Mouse (Mus musculus) liver, adult 2 months (tissue): ENCODE data around the gene P2ry4. TPM values are rescaled to one million over a fixed set of nuclear protein-coding genes. Genes with fewer than 3 reads are reported as not detected.

Source experiments
- DNase-seq: peaks from one replicate; pipeline ENCODE4 v3.0.0-alpha.2; 2011; ENCODE audit warnings: low read depth, low spot score; ENCODE audit errors: extremely low read depth
- H3K27ac ChIP-seq: fragments of 200-500 bp; replicated peaks from 2 replicates; pipeline ENCODE4 v1.5.1; 2012; ENCODE audit warnings: low read depth, mild to moderate bottlenecking, control low read depth, inconsistent platforms, low read length; ENCODE audit not compliant: insufficient read depth
- H3K27me3 ChIP-seq: fragments of 200-500 bp; 2 replicates; pipeline ENCODE4 v1.6.1; 2012; ENCODE audit warnings: mild to moderate bottlenecking, moderate library complexity, low read length, inconsistent platforms; ENCODE audit not compliant: control insufficient read depth, insufficient read depth
- H3K36me3 ChIP-seq: fragments of 200-500 bp; 2 replicates; pipeline ENCODE4 v1.6.1; 2012; ENCODE audit warnings: low read length, inconsistent platforms; ENCODE audit not compliant: control insufficient read depth, insufficient read depth
- H3K4me1 ChIP-seq: fragments of 200-500 bp; 2 replicates; pipeline ENCODE4 v1.6.1; 2011; ENCODE audit warnings: low read length; ENCODE audit not compliant: control insufficient read depth, insufficient read depth
- H3K4me3 ChIP-seq: fragments of 200-500 bp; 2 replicates; pipeline ENCODE4 v1.5.1; 2011; ENCODE audit warnings: low read depth, mild to moderate bottlenecking, control low read depth, low read length, moderate library complexity; ENCODE audit not compliant: insufficient read depth
- H3K79me2 ChIP-seq: fragments of 200-500 bp; 2 replicates; pipeline ENCODE4 v1.6.1; 2012; ENCODE audit warnings: inconsistent platforms, mild to moderate bottlenecking, low read length, moderate library complexity; ENCODE audit not compliant: control insufficient read depth, insufficient read depth
- H3K9ac ChIP-seq: fragments of 200-500 bp; 2 replicates; pipeline ENCODE4 v1.6.1; 2012; ENCODE audit warnings: low read depth, mild to moderate bottlenecking, control low read depth, inconsistent platforms, low read length
- CTCF ChIP-seq: fragments of 200-500 bp; IDR thresholded peaks from 2 replicates; pipeline ENCODE4 v1.5.1; 2011; ENCODE audit warnings: low read depth, low read length, control low read depth
- POLR2A ChIP-seq: fragments of 200-500 bp; IDR thresholded peaks from 2 replicates; pipeline ENCODE4 v1.6.1; 2011; ENCODE audit warnings: low read length, control low read depth; ENCODE audit not compliant: insufficient read depth; ENCODE audit errors: extremely low read depth
- WGBS: fragments of 180-500 bp; shearing (Covaris S2); methylation state at CpG from one replicate; pipeline ENCODE4 v1.1.7; 2018; 5-methylcytosine and 5-hydroxymethylcytosine counted together
- polyA plus RNA-seq: library from polyadenylated mRNA; depleted of rRNA; stranded (reverse); fragments of >200 nt; gene quantifications from 2 replicates; pipeline ENCODE4 v1.2.3, GENCODE M21; 2012; rRNA removed
- total RNA-seq: library from RNA; depleted of rRNA; stranded (reverse); fragments of >200 nt; gene quantifications from 2 replicates; pipeline ENCODE4 v1.2.3, GENCODE M21; 2014; rRNA removed

P2ry4 gene
- total and polyA plus RNA-seq, 2 experiments: 12.2 to 14.7 TPM

GRCm38 (mm10) chrX:100597439-100597838, 2.8 kb upstream of the P2ry4 start:
- peak; percentile 62 for DNase-seq
- H3K79me2 ChIP-seq: no peaks in the 10 kb centered on the region; the same call in 1 of the 2 replicates
- WGBS: 23% methylated on average over 5 of the region's 5 CpGs

DNA sequence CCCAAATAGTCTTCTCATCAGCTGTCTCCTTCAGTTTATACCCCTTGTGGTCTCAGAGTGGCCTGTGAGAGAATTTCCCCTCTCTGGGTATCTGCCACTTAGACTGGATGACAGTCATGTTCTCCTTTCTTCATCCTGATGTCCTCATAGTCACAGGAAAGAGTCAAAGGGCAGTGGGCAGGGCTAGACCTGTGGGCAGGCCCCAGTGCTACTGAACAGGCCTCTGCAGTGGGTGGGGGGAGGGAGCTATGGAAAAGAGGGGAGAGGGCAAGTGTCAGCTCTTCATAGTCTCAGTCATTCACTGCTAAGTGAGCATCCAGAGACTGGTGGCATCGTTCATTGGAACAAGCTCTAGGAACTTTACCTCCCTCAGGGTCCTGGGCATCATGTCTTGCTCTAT, 22.7 kb downstream of the P2ry4 start, which contains the start of gene Awat1:
TSS of gene Awat1 (plus strand) at position 301 of the 400 bp plus-strand sequence.
- H3K4me3 ChIP-seq: no peak within 1 kb of the TSS

More at GRCm38 (mm10) chrX:100597439-100597838, 2.8 kb upstream of the P2ry4 start:
- Histone ChIP-seq H3K27ac (no peak overlapping the region), H3K9ac (no peak overlapping the region), H3K27me3 (no peaks in the 10 kb centered on the region), H3K4me1 (no peaks in the 10 kb centered on the region; the same call in 1 of the 2 replicates), H3K4me3 (no peak overlapping the region), H3K36me3 (no peaks in the 10 kb centered on the region)
- TF ChIP-seq POLR2A (no peak), CTCF (peak; percentile 79)

GRCm38 (mm10) chrX:100565696-100566095, 29.0 kb downstream of the P2ry4 start:
- Histone ChIP-seq H3K4me1 (no peaks in the 10 kb centered on the region), H3K27me3 (no peaks in the 10 kb centered on the region), H3K27ac (no peak overlapping the region), H3K36me3 (no peaks in the 10 kb centered on the region), H3K79me2 (no peaks in the 10 kb centered on the region), H3K9ac (no peak overlapping the region), H3K4me3 (no peak overlapping the region)
- WGBS: 93% methylated on average over 3 of the region's 3 CpGs
- no peak for DNase-seq
- TF ChIP-seq POLR2A (no peak), CTCF (no peak)

More for the DNA sequence above, 22.7 kb downstream of the P2ry4 start, which contains the start of gene Awat1:
- H3K4me1 ChIP-seq: no peaks in the 10 kb centered on the region
- H3K9ac ChIP-seq: no peak within 1 kb of the TSS
- 100% methylated on average over 1 of the region's 1 CpGs for WGBS
- no peak for DNase-seq
- H3K36me3 ChIP-seq: no peaks in the 10 kb centered on the region
- H3K27me3 ChIP-seq: no peaks in the 10 kb centered on the region
- TF ChIP-seq CTCF: no peak
- no peak for TF ChIP-seq POLR2A
- no peaks in the 10 kb centered on the region for H3K79me2 ChIP-seq
- no peak within 1 kb of the TSS for H3K27ac ChIP-seq

DNA sequence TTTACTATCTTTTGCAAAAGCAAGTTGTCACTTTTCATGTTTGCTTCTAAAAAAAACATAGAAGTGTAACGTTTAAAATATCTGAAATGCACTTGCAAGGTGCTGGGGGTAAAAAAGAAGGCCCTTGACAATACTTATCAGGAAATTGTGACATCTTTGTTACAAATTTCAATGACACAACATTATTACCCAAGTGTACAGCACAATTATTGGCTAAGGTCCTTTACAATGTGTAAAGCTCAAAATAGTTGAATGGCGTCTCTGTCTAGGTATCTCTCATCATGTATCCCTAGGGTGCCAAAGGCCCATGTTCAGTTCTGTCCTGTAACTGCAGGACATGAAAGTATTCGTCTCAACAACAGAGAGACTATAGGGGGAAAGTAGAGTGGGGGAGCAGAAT, 38.6 kb downstream of the P2ry4 start:
- no peak overlapping the region for H3K4me3 ChIP-seq
- DNase-seq: no peak
- no peaks in the 10 kb centered on the region for H3K27me3 ChIP-seq
- H3K4me1 ChIP-seq: no peaks in the 10 kb centered on the region
- H3K79me2 ChIP-seq: no peaks in the 10 kb centered on the region
- H3K36me3 ChIP-seq: no peaks in the 10 kb centered on the region
- no peak overlapping the region for H3K9ac ChIP-seq
- TF ChIP-seq POLR2A (no peak), CTCF (no peak)
- WGBS: 81% methylated on average over 3 of the region's 3 CpGs
- H3K27ac ChIP-seq: no peak overlapping the region

Other genes starting within 250 kb of the P2ry4 start
- not detected in 2 replicates for gene Otud6a, start 165.9 kb downstream of the P2ry4 start, total RNA-seq
- gene Otud6a, start 165.9 kb downstream of the P2ry4 start, polyA plus RNA-seq: not detected in 2 replicates
- gene Awat2, start 152.2 kb downstream of the P2ry4 start, total RNA-seq: 1.2 and 1.5 TPM in 2 replicates
- 0.83 and 1.1 TPM in 2 replicates for gene Awat2, start 152.2 kb downstream of the P2ry4 start, polyA plus RNA-seq
- gene Igbp1, start 100.6 kb downstream of the P2ry4 start, total RNA-seq: 52.2 and 63.2 TPM in 2 replicates
- gene Igbp1, start 100.6 kb downstream of the P2ry4 start, polyA plus RNA-seq: 18.5 and 20.4 TPM in 2 replicates
- not detected in 2 replicates for gene Dgat2l6, start 70.0 kb downstream of the P2ry4 start, total RNA-seq
- not detected in 2 replicates for gene Dgat2l6, start 70.0 kb downstream of the P2ry4 start, polyA plus RNA-seq
- gene Awat1, start 22.6 kb downstream of the P2ry4 start, total RNA-seq: not detected in 2 replicates
- not detected in 2 replicates for gene Awat1, start 22.6 kb downstream of the P2ry4 start, polyA plus RNA-seq
- not detected in 2 replicates for gene Arr3, start 10.6 kb upstream of the P2ry4 start, total RNA-seq
- not detected in 2 replicates for gene Arr3, start 10.6 kb upstream of the P2ry4 start, polyA plus RNA-seq
- 0.37 and 0.54 TPM in 2 replicates for gene Kif4, start 30.9 kb upstream of the P2ry4 start, total RNA-seq
- 0.02 TPM in 2 replicates for gene Kif4, start 30.9 kb upstream of the P2ry4 start, polyA plus RNA-seq
- 18.3 and 20.0 TPM in 2 replicates for gene Pdzd11, start 31.7 kb upstream of the P2ry4 start, total RNA-seq
- gene Pdzd11, start 31.7 kb upstream of the P2ry4 start, polyA plus RNA-seq: 10.2 and 13.3 TPM in 2 replicates
- gene Gdpd2, start 135.0 kb upstream of the P2ry4 start, total RNA-seq: not detected in 2 replicates
- gene Gdpd2, start 135.0 kb upstream of the P2ry4 start, polyA plus RNA-seq: not detected in 2 replicates
- gene Dlg3, start 172.9 kb upstream of the P2ry4 start, total RNA-seq: 15.0 and 18.7 TPM in 2 replicates
- 5.0 and 6.2 TPM in 2 replicates for gene Dlg3, start 172.9 kb upstream of the P2ry4 start, polyA plus RNA-seq